Mouse (Mus musculus) right cerebral cortex, adult 2 months (tissue): ENCODE measurements at regions not wholly inside any gene's neighbourhood (a gene's known extent, or its start where the extent isn't known, plus 50 kb on each side); places are given as distances from the start of the nearest gene placed in this dataset.

ENCODE experiments used
- DNase-seq, 2 experiments: peaks; one replicate each; pipeline ENCODE4 v3.0.0; 2021 to 2022; ENCODE audit warnings: low spot score in 2 of 2

- DNase-seq: no peak
Observed at GRCm38 (mm10) chr13:114679703-114680378, 138.2 kb upstream of the Mocs2 start.

DNA sequence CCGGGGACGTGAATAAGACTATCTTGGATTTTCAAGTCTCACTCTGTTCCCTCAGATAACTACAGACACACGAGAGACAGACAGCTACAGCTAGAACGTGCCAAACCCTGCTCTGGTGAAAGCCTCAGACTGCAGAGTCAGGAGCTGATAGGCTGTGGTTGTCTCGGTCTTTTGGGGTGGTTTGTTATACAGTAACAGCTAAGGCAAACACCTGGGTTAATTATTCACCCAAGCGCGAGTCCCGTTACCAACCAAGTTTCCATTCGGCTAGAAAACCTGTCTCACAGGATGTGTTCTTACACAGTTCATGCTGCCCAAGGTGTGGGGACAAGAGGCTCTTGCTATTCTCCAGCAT lies 137.7 kb upstream of the Mocs2 start:
- no peak for DNase-seq

DNA sequence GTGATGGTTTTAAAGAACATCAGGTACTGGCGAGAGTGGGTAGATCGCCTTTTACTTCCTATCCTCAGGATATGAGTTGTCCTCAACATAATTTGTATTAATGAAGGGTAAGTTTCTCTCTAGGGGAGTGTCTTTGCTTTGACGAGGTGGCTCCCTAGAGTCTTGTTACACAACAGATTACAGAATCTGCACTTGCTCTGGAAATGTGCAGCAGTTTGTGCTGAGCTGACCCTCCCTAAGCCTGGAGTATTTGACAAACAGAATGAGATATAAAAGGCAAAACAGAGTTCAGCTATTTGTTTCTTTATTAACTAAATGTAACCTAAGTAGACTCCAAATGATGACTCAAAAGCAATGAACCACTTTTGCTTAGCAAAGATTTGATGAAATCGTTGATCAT lies 136.8 kb upstream of the Mocs2 start:
- no peak for DNase-seq

DNA sequence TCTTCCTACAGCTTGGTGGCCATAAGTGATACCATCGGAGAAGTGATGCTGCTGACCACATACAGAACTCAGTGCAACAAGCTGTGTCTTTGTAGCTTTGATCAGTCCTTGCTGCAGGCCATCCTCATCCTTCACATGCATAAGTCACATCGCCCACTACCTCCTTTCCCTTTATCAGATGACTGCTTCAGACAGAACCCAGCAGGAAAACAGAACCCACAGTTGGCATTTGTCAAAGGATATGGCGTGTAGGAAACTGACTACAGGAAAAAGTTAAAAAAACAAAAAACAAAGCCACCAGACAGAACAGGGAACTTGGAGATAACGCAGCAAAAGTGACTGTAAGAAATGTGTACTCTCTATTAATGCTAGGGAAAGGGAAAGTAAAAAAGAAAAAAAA lies 136.1 kb upstream of the Mocs2 start:
- DNase-seq: no peak

GRCm38 (mm10) chr13:114682891-114683290 lies 135.1 kb upstream of the Mocs2 start:
- no peak for DNase-seq

- no peak for DNase-seq
Observed at GRCm38 (mm10) chr13:114684298-114684697, 133.7 kb upstream of the Mocs2 start.

- no peak for DNase-seq
Observed at GRCm38 (mm10) chr13:114685368-114685767, 132.7 kb upstream of the Mocs2 start.

DNA sequence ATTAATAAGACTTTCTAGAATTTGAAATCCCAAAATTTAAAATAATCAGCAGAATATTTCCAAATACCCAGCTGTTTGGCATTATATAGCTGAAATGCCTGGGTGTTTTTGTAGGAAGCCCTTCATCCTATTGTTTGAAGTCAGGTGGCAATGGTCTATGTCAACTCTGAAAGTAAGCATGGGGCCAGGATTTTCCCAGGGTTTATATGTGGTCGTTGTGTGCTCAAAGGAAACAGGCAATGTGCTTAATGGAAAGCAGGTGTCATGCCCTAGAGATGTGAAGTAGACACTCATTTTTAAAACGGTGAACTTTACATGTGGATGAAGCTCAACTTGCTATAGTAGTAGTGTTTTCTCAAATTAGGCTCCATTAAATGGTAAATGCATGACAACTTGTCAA lies 105.4 kb upstream of the Mocs2 start:
- DNase-seq: no peak

GRCm38 (mm10) chr13:114719771-114720170 lies 98.3 kb upstream of the Mocs2 start:
- no peak for DNase-seq

DNA sequence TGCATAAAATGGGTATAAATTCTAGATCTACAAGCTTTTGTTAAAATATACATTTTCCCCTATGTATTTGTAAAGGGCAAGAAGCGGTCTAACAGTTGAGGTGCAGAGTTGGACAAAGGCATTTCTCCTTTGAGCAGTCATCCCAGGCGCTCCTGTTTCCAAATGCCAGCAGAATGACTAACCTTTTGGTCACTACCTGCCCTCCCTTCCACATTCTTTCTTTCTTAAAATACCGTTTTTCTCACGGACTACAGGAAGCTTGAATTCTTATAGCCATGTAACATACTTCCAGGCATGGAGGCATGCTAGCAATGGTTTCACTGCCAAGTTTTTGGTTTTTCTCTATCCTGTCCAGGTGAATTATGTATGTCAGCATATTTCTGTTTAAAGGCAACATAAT lies 91.2 kb upstream of the Mocs2 start:
- DNase-seq: no peak

GRCm38 (mm10) chr13:114735066-114735465 lies 83.0 kb upstream of the Mocs2 start:
- DNase-seq: no peak

- no peak for DNase-seq
Observed at GRCm38 (mm10) chr13:114736066-114736465, 82.0 kb upstream of the Mocs2 start.

DNA sequence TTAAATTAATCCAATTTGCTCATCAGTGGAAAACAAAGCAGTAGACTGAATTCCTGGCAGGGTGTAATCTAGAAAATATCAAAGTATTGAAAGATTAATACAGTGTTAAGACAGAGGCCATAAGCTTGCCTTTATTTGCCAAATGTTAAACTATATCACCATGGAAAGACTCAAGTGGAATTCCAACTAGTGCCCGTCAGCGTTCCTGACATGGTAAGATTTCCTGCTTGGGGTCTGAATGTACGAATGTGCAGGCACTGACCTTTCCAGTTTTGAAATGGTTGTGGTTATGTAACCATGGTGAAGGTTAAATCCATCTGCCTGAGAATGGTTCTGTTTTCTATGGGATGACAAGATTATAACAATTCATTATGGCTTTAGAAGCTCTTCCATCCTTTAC lies 75.5 kb upstream of the Mocs2 start:
- DNase-seq: no peak

DNA sequence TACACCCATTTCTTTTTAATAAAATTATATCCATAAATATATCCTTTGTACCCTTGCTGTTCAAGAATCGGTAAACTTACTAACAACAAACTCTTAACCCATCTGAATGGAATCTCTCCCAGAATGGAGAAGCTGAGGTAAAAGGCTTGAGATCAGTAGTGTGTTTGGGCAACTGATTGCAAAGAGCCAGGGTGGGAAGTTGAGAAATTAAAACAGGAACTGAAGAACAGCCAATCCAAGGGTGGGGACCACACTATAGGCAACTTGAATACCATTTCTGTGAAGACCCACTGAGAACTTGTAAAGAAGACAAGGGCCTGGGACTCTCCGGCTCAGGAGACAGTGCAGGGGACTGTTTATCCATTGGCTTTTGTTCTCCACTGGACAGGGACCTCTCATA lies 72.2 kb upstream of the Mocs2 start:
- DNase-seq: no peak

GRCm38 (mm10) chr13:114757459-114757858 lies 60.6 kb upstream of the Mocs2 start:
- peak; percentile 19 to 50 for DNase-seq

GRCm38 (mm10) chr13:114759886-114760285 lies 58.1 kb upstream of the Mocs2 start:
- DNase-seq: no peak

GRCm38 (mm10) chr13:114760901-114761300 lies 57.1 kb upstream of the Mocs2 start:
- DNase-seq: no peak
